Comparison of ENCODE assay signal across 8 mouse cellular contexts in the genomic region with DNA sequence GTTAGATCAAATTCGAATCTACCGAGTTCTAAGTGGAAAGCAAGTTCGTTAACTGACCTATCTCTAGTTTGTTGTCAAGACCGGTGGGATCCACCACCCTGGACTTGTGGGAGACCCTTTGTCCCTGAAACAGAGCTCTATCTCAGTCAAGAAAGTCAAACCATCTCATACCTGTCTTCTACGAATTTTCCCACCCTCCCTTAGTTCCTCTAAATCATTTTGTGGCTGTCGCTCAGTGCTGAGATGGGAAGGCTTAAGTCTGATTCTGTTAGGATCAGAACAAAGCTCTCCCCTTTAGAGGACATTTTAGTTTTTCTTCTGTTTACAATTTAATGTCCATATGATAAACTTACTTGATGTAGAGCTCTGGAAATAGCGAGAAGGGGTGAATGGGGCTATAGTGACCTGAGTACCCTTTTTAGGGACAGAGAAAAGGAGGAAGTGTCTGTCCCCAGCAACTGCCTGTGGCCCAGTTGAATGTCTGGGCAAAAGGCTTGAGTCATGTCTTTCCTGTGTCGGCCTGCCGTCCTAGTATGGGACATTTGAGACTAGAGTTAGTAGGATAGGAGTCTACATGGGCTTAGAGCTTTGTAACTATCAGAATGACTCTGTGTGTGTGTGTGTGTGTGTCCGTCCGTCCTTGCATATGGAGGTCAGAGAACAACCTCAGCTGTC. TPM values are rescaled to one million over a fixed set of nuclear protein-coding genes. Genes with fewer than 3 reads are reported as not detected.
DNase-seq lines count a peak whose midpoint lies in the region; ATAC-seq lines count a peak whose summit lies in the region.

No protein-coding gene starts in this region.

- H3K36me3 ChIP-seq in heart, embryonic 10.5 days, result no peaks in the 10 kb centered on the region
- H3K36me3 ChIP-seq in heart, embryonic 15.5 days, result no peaks in the 10 kb centered on the region
- no peaks in the 10 kb centered on the region for H3K36me3 ChIP-seq in macrophage (ENCODE audit: inconsistent target)

- peak overlapping the region; percentile 76; the same call in 1 of the 2 replicates for H3K9ac ChIP-seq in heart, embryonic 15.5 days

- WGBS in heart, embryonic 10.5 days, result 66% methylated on average over 11 of the region's 11 CpGs
- 63% methylated on average over 11 of the region's 11 CpGs for WGBS in heart, embryonic 15.5 days
- 6% methylated on average over 11 of the region's 11 CpGs for WGBS in macrophage (ENCODE audit: missing documents)

- no peaks in the 10 kb centered on the region for H3K9me3 ChIP-seq in heart, embryonic 10.5 days
- no peaks in the 10 kb centered on the region for H3K9me3 ChIP-seq in heart, embryonic 15.5 days (replicated peaks)

- peak overlapping the region; percentile 90 for H3K4me2 ChIP-seq in heart, embryonic 15.5 days

- H3K4me1 ChIP-seq in heart, embryonic 10.5 days, result peaks cover 16% of the 10 kb centered on the region
- peaks cover 10% of the 10 kb centered on the region for H3K4me1 ChIP-seq in heart, embryonic 15.5 days (replicated peaks)

- H3K27me3 ChIP-seq in heart, embryonic 10.5 days (ENCODE audit: insufficient read depth, poor library complexity, severe bottlenecking), result no peaks in the 10 kb centered on the region
- H3K27me3 ChIP-seq in heart, embryonic 15.5 days, result no peaks in the 10 kb centered on the region

- H3K4me3 ChIP-seq in heart, embryonic 10.5 days, result peak overlapping the region; percentile 71; the same call in 1 of the 2 replicates
- H3K4me3 ChIP-seq in heart, embryonic 15.5 days, result peak overlapping the region; percentile 85
- H3K4me3 ChIP-seq in macrophage (ENCODE audit: inconsistent target), result peak overlapping the region; percentile 97

- peaks cover 69% of the 10 kb centered on the region for H3K79me2 ChIP-seq in macrophage (ENCODE audit: inconsistent target)

- no peak overlapping the region for H3K27ac ChIP-seq in heart, embryonic 10.5 days
- no peak overlapping the region for H3K27ac ChIP-seq in heart, embryonic 15.5 days
- H3K27ac ChIP-seq in macrophage, result peak overlapping the region; percentile 78

- no peak for DNase-seq in heart, embryonic 10.5 days (ENCODE audit: low spot score)
- no peak for DNase-seq in heart, postnatal 36 days
- peak; percentile 16 to 19 for DNase-seq in B cell, adult 2 months
- no peak for DNase-seq in spleen, adult 18-20 months
- no peak for DNase-seq in cerebellum, postnatal 14 days
- DNase-seq in spleen, postnatal 10 days (ENCODE audit: low spot score in 2 of 2), result no peak

- intact Hi-C loops in heart, postnatal 36 days (cut with DNase I), result loop anchor here (10.0 kb wide), 1 partner anchor 568 kb away; the partner anchor contains the start of gene Ccnt2

- ATAC-seq in heart, embryonic 15.5 days (replicated peaks; ENCODE audit: insufficient number of reproducible peaks, insufficient read depth, low FRiP score, low read depth), result no peak

RNA-seq across cellular contexts. Expression of gene Mgat5, which starts 2.2 kb away (rescaled TPM):
- polyA plus RNA-seq in heart, embryonic 10.5 days (2016; fragmentation: Nextera tagmentation; extraction: Ambion mirVana), result 3.2 and 3.5 TPM in 2 replicates
- 10 to 100 TPM; 11.1 to 11.5 TPM for total RNA-seq in heart, postnatal 36 days (2021)
- 3.7 and 5.2 TPM in 2 replicates for polyA plus RNA-seq in heart, embryonic 15.5 days (2015; fragmentation: Nextera tagmentation; extraction: Ambion mirVana)
- total RNA-seq in macrophage (2018; cell fraction: chromatin; rRNA removed), result 100 to 1,000 TPM in 18 of 26 experiments, 10 to 100 TPM in 8; 20.4 to 211 (median 116) TPM
- 10 to 100 TPM; 23.6 to 59.8 (median 37.0) TPM for total RNA-seq in macrophage (2018; cell fraction: cytosol; rRNA removed)
- 100 to 1,000 TPM in 3 of 26 experiments, 10 to 100 TPM in 23; 30.1 to 157 (median 70.9) TPM for total RNA-seq in macrophage (2018; cell fraction: nucleus; rRNA removed)
- polyA plus RNA-seq in macrophage (2018), result 23.8 to 56.9 TPM (median 29.7 TPM) in 3 replicates

Comparison
In these comparisons a context has a peak if more than half of its experiments do, and no peak if none do; other contexts are left out.
1. DNase-seq: peak in B cell, adult 2 months (2 of 2); none in heart, embryonic 10.5 days (single experiment), heart, postnatal 36 days (0 of 2), spleen, adult 18-20 months (0 of 2), cerebellum, postnatal 14 days (0 of 2) and spleen, postnatal 10 days (0 of 2).
2. Peak in every context shown above with its lines, with median percentiles within 50 percentile points of each other: H3K4me3 ChIP-seq.